Mouse (Mus musculus): ENCODE results near the gene Gm21293. TPM values are rescaled to one million over a fixed set of nuclear protein-coding genes. Genes with fewer than 3 reads are reported as not detected.
"Not testable (repeated sequence)": the region's sequence is repeated elsewhere in the genome, so short reads cannot be mapped to it uniquely, and the experiment has no call there.

Gm21293 gene
- polyA plus RNA-seq (2016; fragmentation: Nextera tagmentation; extraction: Ambion mirVana): not detected in 2 replicates

- not testable (repeated sequence) for H3K9me3 ChIP-seq; H3K27ac ChIP-seq; H3K27me3 ChIP-seq (ENCODE audit: insufficient read depth, poor library complexity, severe bottlenecking); DNase-seq (ENCODE audit: low spot score); H3K36me3 ChIP-seq; H3K4me3 ChIP-seq; H3K4me1 ChIP-seq (replicated peaks)
- no CpG with 5 or more reads among the region's 3 CpGs for WGBS
Measured at GRCm38 (mm10) chr10:104142687-104143086, at the start of gene Gm21293. Gm21293 (plus strand) TSS chr10:104142987.

- no peaks in the 10 kb centered on the region for H3K36me3 ChIP-seq
- no peaks in the 10 kb centered on the region for H3K9me3 ChIP-seq
- no peak overlapping the region for H3K27ac ChIP-seq
- 87% methylated on average over 3 of the region's 3 CpGs for WGBS
- DNase-seq (ENCODE audit: low spot score): no peak
- no peaks in the 10 kb centered on the region for H3K4me1 ChIP-seq (replicated peaks)
- no peaks in the 10 kb centered on the region for H3K27me3 ChIP-seq (ENCODE audit: insufficient read depth, poor library complexity, severe bottlenecking)
- no peak overlapping the region for H3K4me3 ChIP-seq
Measured at GRCm38 (mm10) chr10:104110044-104110443, 32.7 kb upstream of the Gm21293 start.

DNA sequence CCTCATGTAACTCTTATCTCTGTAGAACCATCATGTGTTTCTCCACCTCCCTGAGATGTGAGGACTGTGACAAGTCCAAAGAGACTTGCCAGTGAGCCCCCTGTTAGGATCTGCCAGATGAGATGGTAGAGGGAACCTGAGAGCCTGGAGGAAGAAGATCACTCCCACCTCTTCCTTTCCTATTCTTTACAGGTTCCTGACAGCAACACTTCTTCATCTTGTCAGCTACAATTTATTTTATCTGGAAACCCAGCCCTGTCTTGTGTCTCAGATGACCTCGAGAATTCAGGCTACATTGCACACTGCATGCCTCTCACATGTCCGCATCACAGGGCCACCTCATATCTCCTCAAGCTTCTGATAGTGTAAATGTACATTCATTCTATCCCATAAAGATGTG lies 24.5 kb upstream of the Gm21293 start:
- no peak for DNase-seq (ENCODE audit: low spot score)
- H3K27ac ChIP-seq: no peak overlapping the region
- no peaks in the 10 kb centered on the region for H3K9me3 ChIP-seq
- H3K27me3 ChIP-seq (ENCODE audit: insufficient read depth, poor library complexity, severe bottlenecking): no peaks in the 10 kb centered on the region
- no peaks in the 10 kb centered on the region for H3K36me3 ChIP-seq
- H3K4me3 ChIP-seq: no peak overlapping the region
- H3K4me1 ChIP-seq (replicated peaks): no peaks in the 10 kb centered on the region
- WGBS: 87% methylated on average over 2 of the region's 2 CpGs

DNA sequence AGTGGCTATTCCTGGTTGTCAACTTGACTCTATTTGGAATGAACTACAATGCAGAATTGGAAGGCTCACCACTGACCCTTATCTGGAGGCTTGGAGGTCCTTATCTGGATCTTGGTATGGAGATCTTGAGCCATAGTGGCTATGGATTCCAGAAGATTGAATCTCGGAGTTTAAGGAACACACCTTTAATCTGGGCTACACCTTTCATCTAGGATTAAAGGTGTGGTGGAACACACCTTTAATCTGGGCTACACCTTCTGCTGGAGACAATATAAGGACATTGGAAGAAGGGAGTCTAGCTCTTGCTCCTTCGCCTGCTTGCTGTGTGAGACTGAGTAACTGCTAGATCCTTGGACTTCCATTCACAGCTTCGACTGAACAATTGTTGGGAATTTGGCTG lies 8.4 kb downstream of the Gm21293 start, which contains the start of gene Gm6763:
Gene Gm6763, plus strand, starts transcription at position 301 of the 400 bp plus-strand sequence.
- H3K4me1 ChIP-seq (replicated peaks); H3K27ac ChIP-seq; H3K36me3 ChIP-seq; H3K27me3 ChIP-seq (ENCODE audit: insufficient read depth, poor library complexity, severe bottlenecking); H3K4me3 ChIP-seq; DNase-seq (ENCODE audit: low spot score); H3K9me3 ChIP-seq: not testable (repeated sequence)
- no CpG with 5 or more reads among the region's 3 CpGs for WGBS

GRCm38 (mm10) chr10:104159706-104160105 lies 16.9 kb downstream of the Gm21293 start, which contains the start of gene Gm8764:
Gm8764 (plus strand) TSS chr10:104160006.
- no CpG with 5 or more reads among the region's 3 CpGs for WGBS
- not testable (repeated sequence) for H3K4me3 ChIP-seq; H3K36me3 ChIP-seq; H3K9me3 ChIP-seq; H3K4me1 ChIP-seq (replicated peaks); DNase-seq (ENCODE audit: low spot score); H3K27me3 ChIP-seq (ENCODE audit: insufficient read depth, poor library complexity, severe bottlenecking); H3K27ac ChIP-seq

DNA sequence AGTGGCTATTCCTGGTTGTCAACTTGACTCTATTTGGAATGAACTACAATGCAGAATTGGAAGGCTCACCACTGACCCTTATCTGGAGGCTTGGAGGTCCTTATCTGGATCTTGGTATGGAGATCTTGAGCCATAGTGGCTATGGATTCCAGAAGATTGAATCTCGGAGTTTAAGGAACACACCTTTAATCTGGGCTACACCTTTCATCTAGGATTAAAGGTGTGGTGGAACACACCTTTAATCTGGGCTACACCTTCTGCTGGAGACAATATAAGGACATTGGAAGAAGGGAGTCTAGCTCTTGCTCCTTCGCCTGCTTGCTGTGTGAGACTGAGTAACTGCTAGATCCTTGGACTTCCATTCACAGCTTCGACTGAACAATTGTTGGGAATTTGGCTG lies 25.4 kb downstream of the Gm21293 start, which contains the start of gene Gm21304:
Gene Gm21304, plus strand, starts transcription at position 301 of the 400 bp plus-strand sequence.
- not testable (repeated sequence) for DNase-seq (ENCODE audit: low spot score); H3K27me3 ChIP-seq (ENCODE audit: insufficient read depth, poor library complexity, severe bottlenecking); H3K36me3 ChIP-seq; H3K4me3 ChIP-seq; H3K4me1 ChIP-seq (replicated peaks); H3K27ac ChIP-seq; H3K9me3 ChIP-seq
- no CpG with 5 or more reads among the region's 3 CpGs for WGBS

- DNase-seq (ENCODE audit: low spot score); H3K27me3 ChIP-seq (ENCODE audit: insufficient read depth, poor library complexity, severe bottlenecking); H3K4me1 ChIP-seq (replicated peaks); H3K36me3 ChIP-seq; H3K4me3 ChIP-seq; H3K27ac ChIP-seq; H3K9me3 ChIP-seq: not testable (repeated sequence)
- WGBS: no CpG with 5 or more reads among the region's 3 CpGs
Measured at GRCm38 (mm10) chr10:104176724-104177123, 33.9 kb downstream of the Gm21293 start, which contains the start of gene Gm21312. Gm21312 (plus strand) TSS chr10:104177024.

DNA sequence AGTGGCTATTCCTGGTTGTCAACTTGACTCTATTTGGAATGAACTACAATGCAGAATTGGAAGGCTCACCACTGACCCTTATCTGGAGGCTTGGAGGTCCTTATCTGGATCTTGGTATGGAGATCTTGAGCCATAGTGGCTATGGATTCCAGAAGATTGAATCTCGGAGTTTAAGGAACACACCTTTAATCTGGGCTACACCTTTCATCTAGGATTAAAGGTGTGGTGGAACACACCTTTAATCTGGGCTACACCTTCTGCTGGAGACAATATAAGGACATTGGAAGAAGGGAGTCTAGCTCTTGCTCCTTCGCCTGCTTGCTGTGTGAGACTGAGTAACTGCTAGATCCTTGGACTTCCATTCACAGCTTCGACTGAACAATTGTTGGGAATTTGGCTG lies 42.4 kb downstream of the Gm21293 start, which contains the start of gene Gm20765:
Gene Gm20765, plus strand, starts transcription at position 301 of the 400 bp plus-strand sequence.
- H3K4me3 ChIP-seq; H3K27me3 ChIP-seq (ENCODE audit: insufficient read depth, poor library complexity, severe bottlenecking); H3K4me1 ChIP-seq (replicated peaks); DNase-seq (ENCODE audit: low spot score); H3K9me3 ChIP-seq; H3K36me3 ChIP-seq; H3K27ac ChIP-seq: not testable (repeated sequence)
- WGBS: no CpG with 5 or more reads among the region's 3 CpGs

DNA sequence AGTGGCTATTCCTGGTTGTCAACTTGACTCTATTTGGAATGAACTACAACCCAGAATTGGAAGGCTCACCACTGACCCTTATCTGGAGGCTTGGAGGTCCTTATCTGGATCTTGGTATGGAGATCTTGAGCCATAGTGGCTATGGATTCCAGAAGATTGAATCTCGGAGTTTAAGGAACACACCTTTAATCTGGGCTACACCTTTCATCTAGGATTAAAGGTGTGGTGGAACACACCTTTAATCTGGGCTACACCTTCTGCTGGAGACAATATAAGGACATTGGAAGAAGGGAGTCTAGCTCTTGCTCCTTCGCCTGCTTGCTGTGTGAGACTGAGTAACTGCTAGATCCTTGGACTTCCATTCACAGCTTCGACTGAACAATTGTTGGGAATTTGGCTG lies 51.0 kb downstream of the Gm21293 start, which contains the start of gene Gm4340:
Gene Gm4340, plus strand, starts transcription at position 301 of the 400 bp plus-strand sequence.
- DNase-seq (ENCODE audit: low spot score); H3K9me3 ChIP-seq; H3K4me1 ChIP-seq (replicated peaks); H3K4me3 ChIP-seq; H3K27ac ChIP-seq; H3K27me3 ChIP-seq (ENCODE audit: insufficient read depth, poor library complexity, severe bottlenecking); H3K36me3 ChIP-seq: not testable (repeated sequence)
- WGBS: no CpG with 5 or more reads among the region's 3 CpGs

Other genes starting within 250 kb of the Gm21293 start
- gene Gm6763, start 8.5 kb downstream of the Gm21293 start, polyA plus RNA-seq (2016; fragmentation: Nextera tagmentation; extraction: Ambion mirVana): not detected in 2 replicates
- gene Gm8764, start 17.0 kb downstream of the Gm21293 start, polyA plus RNA-seq (2016; fragmentation: Nextera tagmentation; extraction: Ambion mirVana): not detected in 2 replicates
- not detected in 2 replicates for gene Gm21304, start 25.5 kb downstream of the Gm21293 start, polyA plus RNA-seq (2016; fragmentation: Nextera tagmentation; extraction: Ambion mirVana)
- not detected in 2 replicates for gene Gm21312, start 34.0 kb downstream of the Gm21293 start, polyA plus RNA-seq (2016; fragmentation: Nextera tagmentation; extraction: Ambion mirVana)
- gene Gm20765, start 42.5 kb downstream of the Gm21293 start, polyA plus RNA-seq (2016; fragmentation: Nextera tagmentation; extraction: Ambion mirVana): not detected in 2 replicates
- not detected in 2 replicates for gene Gm4340, start 51.1 kb downstream of the Gm21293 start, polyA plus RNA-seq (2016; fragmentation: Nextera tagmentation; extraction: Ambion mirVana)